Mouse (Mus musculus) erythroblast, embryonic 14.5 days (primary cell): ENCODE measurements around the gene Fcer1g. TPM values are rescaled to one million over a fixed set of nuclear protein-coding genes. Genes with fewer than 3 reads are reported as not detected.

Source experiments
- H3K27me3 ChIP-seq: 2 replicates; pipeline ENCODE4 v1.6.1; 2012; ENCODE audit warnings: inconsistent platforms; ENCODE audit not compliant: control insufficient read depth
- H3K36me3 ChIP-seq: 2 replicates; pipeline ENCODE4 v1.6.1; 2012; ENCODE audit warnings: mild to moderate bottlenecking, inconsistent platforms; ENCODE audit not compliant: control insufficient read depth
- H3K4me1 ChIP-seq: 2 replicates; pipeline ENCODE4 v1.6.1; 2012; ENCODE audit warnings: inconsistent platforms; ENCODE audit not compliant: control insufficient read depth
- H3K4me3 ChIP-seq: replicated peaks from 2 replicates; pipeline ENCODE3; 2012; ENCODE audit warnings: moderate library complexity, mild to moderate bottlenecking, inconsistent platforms
- H3K9me3 ChIP-seq: 2 replicates; pipeline ENCODE4 v1.6.1; 2012; ENCODE audit warnings: low read length, inconsistent platforms, mixed read lengths; ENCODE audit not compliant: control insufficient read depth
- GATA1 ChIP-seq: IDR thresholded peaks from 2 replicates; pipeline ENCODE4 v1.6.1; 2012; ENCODE audit warnings: low read length, inconsistent platforms, mixed read lengths
- TAL1 ChIP-seq: IDR thresholded peaks from 3 replicates; pipeline ENCODE4 v1.6.1; 2012; ENCODE audit warnings: low read length, inconsistent platforms, mixed read lengths
- polyA plus RNA-seq: library from polyadenylated mRNA; stranded (reverse); fragments of >175 nt; gene quantifications from 2 replicates; pipeline ENCODE4 v1.2.3, GENCODE M21; 2012

The Fcer1g gene
- polyA plus RNA-seq, 1 experiment = 0.17 TPM

- Histone ChIP-seq H3K27me3 (no peaks in the 10 kb centered on the region), H3K4me1 (peaks cover 72% of the 10 kb centered on the region), H3K4me3 (peak overlapping the region; percentile 85), H3K9me3 (no peaks in the 10 kb centered on the region), H3K36me3 (peaks cover 87% of the 10 kb centered on the region)
- TF ChIP-seq TAL1 (no peak), GATA1 (no peak)
Measured at GRCm38 (mm10) chr1:171278436-171278835, 44.3 kb upstream of the Fcer1g start.

GRCm38 (mm10) chr1:171277736-171278135 lies 43.6 kb upstream of the Fcer1g start:
- Histone ChIP-seq H3K4me1 (peaks cover 68% of the 10 kb centered on the region), H3K36me3 (peaks cover 87% of the 10 kb centered on the region), H3K4me3 (peak overlapping the region; percentile 85), H3K27me3 (no peaks in the 10 kb centered on the region), H3K9me3 (no peaks in the 10 kb centered on the region)
- no peak for TF ChIP-seq TAL1
- TF ChIP-seq GATA1 = no peak

- Histone ChIP-seq H3K4me1 (peaks cover 74% of the 10 kb centered on the region), H3K9me3 (0 out of 2 replicates have a peak, but pooled peaks cover 2% of the 10 kb centered on the region), H3K27me3 (no peaks in the 10 kb centered on the region), H3K4me3 (peak overlapping the region; percentile 19), H3K36me3 (peaks cover 92% of the 10 kb centered on the region)
- no peak for TF ChIP-seq TAL1
- TF ChIP-seq GATA1 = no peak
Measured at GRCm38 (mm10) chr1:171276110-171276748, 42.1 kb upstream of the Fcer1g start.

GRCm38 (mm10) chr1:171275144-171275734 lies 41.1 kb upstream of the Fcer1g start:
- no peak for TF ChIP-seq TAL1
- TF ChIP-seq GATA1 = no peak
- peaks cover 82% of the 10 kb centered on the region for H3K4me1 ChIP-seq
- no peaks in the 10 kb centered on the region for H3K27me3 ChIP-seq
- H3K36me3 ChIP-seq = peaks cover 88% of the 10 kb centered on the region
- H3K4me3 ChIP-seq = no peak overlapping the region
- H3K9me3 ChIP-seq = 0 out of 2 replicates have a peak, but pooled peaks cover 2% of the 10 kb centered on the region

- Histone ChIP-seq H3K36me3 (peaks cover 77% of the 10 kb centered on the region), H3K9me3 (0 out of 2 replicates have a peak, but pooled peaks cover 2% of the 10 kb centered on the region), H3K4me1 (peaks cover 88% of the 10 kb centered on the region), H3K27me3 (no peaks in the 10 kb centered on the region), H3K4me3 (no peak overlapping the region)
- TF ChIP-seq TAL1 = no peak
- no peak for TF ChIP-seq GATA1
Measured at GRCm38 (mm10) chr1:171274171-171274570, 40.0 kb upstream of the Fcer1g start.

- Histone ChIP-seq H3K4me1 (peaks cover 71% of the 10 kb centered on the region), H3K4me3 (peak overlapping the region; percentile 70), H3K9me3 (0 out of 2 replicates have a peak, but pooled peaks cover 2% of the 10 kb centered on the region), H3K36me3 (peaks cover 57% of the 10 kb centered on the region), H3K27me3 (0 out of 2 replicates have a peak, but pooled peaks cover under 1% of the 10 kb centered on the region)
- TF ChIP-seq GATA1 (no peak), TAL1 (no peak)
Measured at GRCm38 (mm10) chr1:171272086-171272485, 37.9 kb upstream of the Fcer1g start.

GRCm38 (mm10) chr1:171271622-171272021 lies 37.5 kb upstream of the Fcer1g start:
- H3K4me3 ChIP-seq = peak overlapping the region; percentile 70
- no peak for TF ChIP-seq GATA1
- TF ChIP-seq TAL1 = no peak
- peaks cover 68% of the 10 kb centered on the region for H3K4me1 ChIP-seq
- 0 out of 2 replicates have a peak, but pooled peaks cover 2% of the 10 kb centered on the region for H3K27me3 ChIP-seq
- peaks cover 52% of the 10 kb centered on the region for H3K36me3 ChIP-seq
- H3K9me3 ChIP-seq = 0 out of 2 replicates have a peak, but pooled peaks cover 2% of the 10 kb centered on the region

GRCm38 (mm10) chr1:171271196-171271595 lies 37.0 kb upstream of the Fcer1g start:
- H3K4me1 ChIP-seq = peaks cover 64% of the 10 kb centered on the region

GRCm38 (mm10) chr1:171270573-171270900 lies 36.4 kb upstream of the Fcer1g start:
- Histone ChIP-seq H3K27me3 (0 out of 2 replicates have a peak, but pooled peaks cover 2% of the 10 kb centered on the region), H3K4me1 (peaks cover 59% of the 10 kb centered on the region), H3K4me3 (peak overlapping the region; percentile 70), H3K9me3 (0 out of 2 replicates have a peak, but pooled peaks cover 2% of the 10 kb centered on the region), H3K36me3 (peaks cover 41% of the 10 kb centered on the region)
- TF ChIP-seq GATA1 (no peak), TAL1 (no peak)

More at GRCm38 (mm10) chr1:171271196-171271595, 37.0 kb upstream of the Fcer1g start:
- TF ChIP-seq GATA1 = peak; percentile 41; the same call in 1 of the 2 replicates
- no peak for TF ChIP-seq TAL1
- 0 out of 2 replicates have a peak, but pooled peaks cover 2% of the 10 kb centered on the region for H3K27me3 ChIP-seq
- H3K9me3 ChIP-seq = 0 out of 2 replicates have a peak, but pooled peaks cover 2% of the 10 kb centered on the region
- peaks cover 48% of the 10 kb centered on the region for H3K36me3 ChIP-seq
- H3K4me3 ChIP-seq = peak overlapping the region; percentile 70
